Mouse (Mus musculus): Measurements from ENCODE around the gene Mutyh.
A peak's percentile ranks its signal among the peaks of the same experiment; 100 is the strongest.

The Mutyh gene

GRCm38 (mm10) chr4:116807197-116808129, at the start of gene Mutyh, which contains the start of gene Toe1:
TSS of gene Mutyh (plus strand) at chr4:116807723.
TSS of gene Toe1 (minus strand) at chr4:116807640.
- DNase-seq (ENCODE audit: low read depth, low spot score): peak; percentile 99

GRCm38 (mm10) chr4:116761914-116762313, 45.6 kb upstream of the Mutyh start:
- DNase-seq (ENCODE audit: low read depth, low spot score): no peak

- no peak for DNase-seq (ENCODE audit: low read depth, low spot score)
Observed at GRCm38 (mm10) chr4:116764001-116764400, 43.5 kb upstream of the Mutyh start.

- no peak for DNase-seq (ENCODE audit: low read depth, low spot score)
Observed at GRCm38 (mm10) chr4:116768510-116768909, 39.0 kb upstream of the Mutyh start.

GRCm38 (mm10) chr4:116769060-116769459, 38.5 kb upstream of the Mutyh start:
- DNase-seq (ENCODE audit: low read depth, low spot score): no peak

- peak; percentile 17 for DNase-seq (ENCODE audit: low read depth, low spot score)
Observed at GRCm38 (mm10) chr4:116776391-116776790, 31.1 kb upstream of the Mutyh start.

GRCm38 (mm10) chr4:116777079-116777478, 30.4 kb upstream of the Mutyh start:
- no peak for DNase-seq (ENCODE audit: low read depth, low spot score)

- DNase-seq (ENCODE audit: low read depth, low spot score): no peak
Observed at GRCm38 (mm10) chr4:116780541-116780940, 27.0 kb upstream of the Mutyh start.

GRCm38 (mm10) chr4:116781366-116781765, 26.2 kb upstream of the Mutyh start:
- DNase-seq (ENCODE audit: low read depth, low spot score): no peak

- DNase-seq (ENCODE audit: low read depth, low spot score): no peak
Observed at GRCm38 (mm10) chr4:116782171-116782570, 25.4 kb upstream of the Mutyh start.

- DNase-seq (ENCODE audit: low read depth, low spot score): peak; percentile 26
Observed at GRCm38 (mm10) chr4:116786587-116786986, 20.9 kb upstream of the Mutyh start.

- DNase-seq (ENCODE audit: low read depth, low spot score): no peak
Observed at GRCm38 (mm10) chr4:116787985-116788760, 19.4 kb upstream of the Mutyh start.

- peak; percentile 82 for DNase-seq (ENCODE audit: low read depth, low spot score)
Observed at GRCm38 (mm10) chr4:116788956-116789355, 18.6 kb upstream of the Mutyh start.

- no peak for DNase-seq (ENCODE audit: low read depth, low spot score)
Observed at GRCm38 (mm10) chr4:116792453-116792852, 15.1 kb upstream of the Mutyh start.

GRCm38 (mm10) chr4:116794273-116794672, 13.2 kb upstream of the Mutyh start:
- DNase-seq (ENCODE audit: low read depth, low spot score): peak; percentile 19

- no peak for DNase-seq (ENCODE audit: low read depth, low spot score)
Observed at GRCm38 (mm10) chr4:116796442-116797110, 10.9 kb upstream of the Mutyh start.

- DNase-seq (ENCODE audit: low read depth, low spot score): peak; percentile 59
Observed at GRCm38 (mm10) chr4:116799901-116800300, 7.6 kb upstream of the Mutyh start.

- no peak for DNase-seq (ENCODE audit: low read depth, low spot score)
Observed at GRCm38 (mm10) chr4:116811012-116811411, 3.5 kb downstream of the Mutyh start.

GRCm38 (mm10) chr4:116815276-116815675, 7.8 kb downstream of the Mutyh start:
- no peak for DNase-seq (ENCODE audit: low read depth, low spot score)

GRCm38 (mm10) chr4:116817486-116817885, 10.0 kb downstream of the Mutyh start:
- no peak for DNase-seq (ENCODE audit: low read depth, low spot score)

- DNase-seq (ENCODE audit: low read depth, low spot score): no peak
Observed at GRCm38 (mm10) chr4:116819968-116820901, 12.7 kb downstream of the Mutyh start.
